Mouse (Mus musculus) lung, postnatal 4 days (tissue): Measurements from ENCODE around the gene Rab26.

Experiments
- DNase-seq, 2 experiments: peaks; one replicate each; pipeline ENCODE4 v3.0.0; 2021

The Rab26 gene

DNA sequence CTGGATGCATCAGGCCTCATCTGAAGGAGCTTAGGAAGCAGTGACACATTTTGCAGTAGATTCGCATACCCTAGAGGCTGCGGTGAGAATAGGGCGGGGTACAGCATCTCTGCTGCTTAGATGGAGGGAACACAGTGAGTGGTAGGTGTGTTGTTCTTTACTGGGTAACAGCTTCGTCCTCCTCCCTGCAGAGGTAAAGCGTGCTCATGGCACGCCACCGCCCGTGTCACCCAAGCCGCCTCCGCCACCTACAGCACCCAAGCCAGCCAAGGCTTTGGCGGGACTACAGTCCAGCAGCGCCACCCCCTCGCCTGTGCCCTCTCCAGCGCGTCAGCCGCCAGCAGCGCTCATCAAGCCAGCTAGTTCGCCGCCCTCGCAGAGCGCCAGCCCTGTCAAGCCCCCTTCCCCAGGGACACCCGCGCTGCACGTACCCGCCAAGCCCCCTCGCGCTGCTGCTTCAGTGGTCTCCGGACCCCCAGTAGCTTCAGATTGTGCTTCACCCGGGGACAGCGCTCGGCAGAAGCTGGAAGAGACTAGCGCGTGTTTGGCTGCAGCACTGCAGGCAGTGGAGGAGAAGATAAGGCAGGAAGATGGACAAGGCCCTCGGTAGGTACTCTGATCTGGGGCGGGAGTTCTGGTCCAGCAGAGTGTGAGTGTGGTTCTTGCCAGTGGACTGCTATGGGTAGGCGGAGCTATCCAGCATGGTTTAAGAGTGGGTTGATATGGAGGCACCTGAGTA lies 27.5 kb downstream of the Rab26 start:
- no peak for DNase-seq

- DNase-seq = no peak
Observed at GRCm38 (mm10) chr17:24505286-24505955, 28.6 kb downstream of the Rab26 start.

GRCm38 (mm10) chr17:24504085-24504484 lies 29.9 kb downstream of the Rab26 start:
- DNase-seq = no peak

DNA sequence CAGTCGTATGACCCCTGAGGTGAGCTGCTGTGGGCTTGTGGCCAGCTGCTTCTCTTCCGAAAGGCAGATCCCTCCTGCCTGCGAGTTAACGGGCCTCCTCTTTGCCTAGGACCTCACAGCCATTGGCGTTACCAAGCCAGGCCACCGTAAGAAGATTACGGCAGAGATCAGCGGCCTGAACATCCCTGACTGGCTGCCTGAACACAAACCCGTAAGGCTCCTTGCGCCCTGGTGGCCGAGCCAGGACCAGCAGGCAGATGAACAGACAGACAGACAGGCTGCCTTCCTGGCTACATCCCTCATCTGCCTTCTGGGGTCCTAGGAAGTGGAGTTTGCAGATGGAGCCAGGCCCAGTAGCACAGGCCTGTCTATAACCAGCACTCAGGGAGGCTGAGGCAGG lies 31.8 kb downstream of the Rab26 start:
- DNase-seq = peak in 1 of 2 experiments; percentile 34

DNA sequence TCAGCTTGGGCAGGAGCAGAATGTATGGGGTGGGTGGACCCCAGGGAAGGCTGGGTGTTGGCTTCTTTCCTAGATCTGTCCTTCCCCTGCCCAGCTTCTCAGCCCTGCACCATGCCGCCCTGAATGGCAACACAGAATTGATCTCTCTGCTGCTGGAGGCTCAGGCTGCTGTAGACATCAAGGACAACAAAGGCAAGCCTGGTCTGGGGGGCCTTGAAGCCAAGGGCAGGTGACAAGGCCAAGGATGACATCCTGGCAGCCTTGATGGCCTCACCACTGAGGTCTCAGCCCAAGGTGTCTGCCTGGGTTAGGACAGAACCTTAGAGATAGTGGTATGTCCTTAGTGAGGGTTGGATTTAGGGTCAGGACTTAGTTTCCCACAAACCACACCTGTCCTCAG lies 38.0 kb downstream of the Rab26 start:
- DNase-seq = no peak

DNA sequence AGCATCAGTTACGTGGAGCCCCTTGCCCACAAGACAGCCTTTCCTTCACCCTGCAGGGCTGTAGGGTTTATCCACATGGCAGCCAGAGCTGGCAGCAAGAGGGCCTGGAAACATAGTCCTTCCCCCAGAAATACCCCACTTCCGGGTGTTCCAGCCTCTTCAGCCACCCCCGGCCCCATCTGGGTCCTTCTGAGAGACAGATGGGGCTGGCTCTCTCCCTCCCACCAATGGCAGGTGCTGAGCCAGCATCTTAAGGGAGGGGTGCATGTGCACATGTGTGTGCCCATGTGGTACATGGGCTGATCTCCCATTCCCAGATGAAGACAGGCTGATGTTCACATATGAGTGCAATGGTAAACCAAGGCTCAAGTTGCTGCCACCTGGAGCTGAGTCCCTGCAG lies 38.6 kb downstream of the Rab26 start:
- no peak for DNase-seq

DNA sequence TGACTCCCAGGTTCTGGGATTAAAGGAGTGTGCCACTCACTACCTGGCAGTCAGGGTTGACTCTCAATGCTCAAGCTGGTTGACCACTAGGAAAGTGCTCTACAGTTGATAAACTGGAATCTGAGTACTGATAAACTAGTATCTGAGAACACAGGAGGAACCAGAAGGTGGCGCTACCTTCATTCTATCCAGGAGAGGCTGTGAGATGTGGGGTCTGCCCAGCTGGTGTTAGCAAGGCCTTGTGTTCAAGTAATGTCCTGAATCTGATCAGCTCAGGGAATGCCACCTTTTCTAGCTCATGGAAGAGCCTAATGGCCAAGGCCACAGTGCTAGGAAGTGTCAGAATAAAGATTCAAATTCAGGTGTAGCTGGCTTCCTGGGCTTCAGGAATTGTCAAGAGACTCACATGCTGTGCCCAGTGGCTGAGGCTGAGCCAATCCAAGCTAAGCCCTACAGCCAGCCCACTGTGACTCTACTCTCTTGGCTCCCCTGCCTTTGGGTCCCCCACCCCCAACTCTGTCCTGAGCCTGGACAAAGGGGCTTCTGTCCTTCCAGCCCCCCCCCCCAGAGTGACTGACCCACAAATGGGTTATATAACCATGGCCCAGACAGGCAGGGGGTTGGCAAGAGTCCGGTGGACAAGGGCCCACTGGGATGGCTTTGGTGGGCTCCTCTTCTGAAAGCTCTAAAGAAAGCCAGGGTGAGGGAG lies 39.2 kb downstream of the Rab26 start:
- peak in 1 of 2 experiments; percentile 68 for DNase-seq

DNA sequence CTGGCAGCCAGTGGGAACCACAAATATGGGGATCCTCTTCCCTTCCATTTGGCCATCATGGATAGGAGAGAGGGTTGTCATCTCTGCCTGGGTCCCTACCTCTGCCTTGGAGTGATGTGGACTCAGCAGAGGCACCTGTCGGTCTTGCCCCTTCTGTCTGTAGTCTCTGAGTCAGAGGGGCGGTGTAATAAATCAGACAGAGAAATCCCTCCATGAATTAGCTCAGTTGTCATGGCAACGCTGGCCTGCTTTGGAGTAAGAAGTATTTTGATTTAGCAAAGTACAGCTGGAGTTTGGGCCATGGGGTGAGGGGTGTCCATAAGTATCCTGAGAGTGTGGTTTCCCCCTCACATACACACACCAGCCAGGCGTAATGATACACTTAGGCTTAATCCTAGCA lies 43.6 kb downstream of the Rab26 start:
- no peak for DNase-seq

- peak in 1 of 2 experiments; percentile 17 for DNase-seq
Observed at GRCm38 (mm10) chr17:24489265-24490030, 44.6 kb downstream of the Rab26 start.

GRCm38 (mm10) chr17:24488662-24489264 lies 45.2 kb downstream of the Rab26 start:
- DNase-seq = peak in 1 of 2 experiments; percentile 31

DNA sequence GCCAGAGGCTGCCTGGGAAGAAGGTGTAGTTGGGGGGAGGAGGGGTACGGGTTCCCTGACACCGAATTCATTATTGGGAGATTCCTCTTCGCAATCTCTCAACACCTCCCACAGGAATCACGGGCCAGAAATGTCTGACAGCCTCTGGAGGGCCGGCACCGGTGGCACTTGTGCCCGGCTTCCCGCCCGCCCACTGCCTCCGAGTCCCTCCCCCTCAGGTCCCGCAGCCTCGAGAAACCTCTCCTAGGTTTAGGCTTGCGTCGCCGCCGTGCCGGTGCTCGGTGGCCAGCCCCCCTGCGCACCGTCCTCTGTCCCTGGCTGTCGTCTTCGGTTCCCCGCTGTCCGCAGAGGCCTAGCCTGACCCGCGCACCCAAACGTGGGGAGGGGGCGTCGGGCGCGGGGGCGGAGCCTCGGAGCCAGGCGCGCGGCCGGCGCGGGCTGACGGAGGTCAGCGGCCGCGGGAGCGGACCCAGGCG lies 45.8 kb downstream of the Rab26 start, which contains the start of gene Caskin1:
Gene Caskin1, plus strand, starts transcription at position 416 of the 476 bp plus-strand sequence.
- DNase-seq = peak; percentile 34 to 43

DNA sequence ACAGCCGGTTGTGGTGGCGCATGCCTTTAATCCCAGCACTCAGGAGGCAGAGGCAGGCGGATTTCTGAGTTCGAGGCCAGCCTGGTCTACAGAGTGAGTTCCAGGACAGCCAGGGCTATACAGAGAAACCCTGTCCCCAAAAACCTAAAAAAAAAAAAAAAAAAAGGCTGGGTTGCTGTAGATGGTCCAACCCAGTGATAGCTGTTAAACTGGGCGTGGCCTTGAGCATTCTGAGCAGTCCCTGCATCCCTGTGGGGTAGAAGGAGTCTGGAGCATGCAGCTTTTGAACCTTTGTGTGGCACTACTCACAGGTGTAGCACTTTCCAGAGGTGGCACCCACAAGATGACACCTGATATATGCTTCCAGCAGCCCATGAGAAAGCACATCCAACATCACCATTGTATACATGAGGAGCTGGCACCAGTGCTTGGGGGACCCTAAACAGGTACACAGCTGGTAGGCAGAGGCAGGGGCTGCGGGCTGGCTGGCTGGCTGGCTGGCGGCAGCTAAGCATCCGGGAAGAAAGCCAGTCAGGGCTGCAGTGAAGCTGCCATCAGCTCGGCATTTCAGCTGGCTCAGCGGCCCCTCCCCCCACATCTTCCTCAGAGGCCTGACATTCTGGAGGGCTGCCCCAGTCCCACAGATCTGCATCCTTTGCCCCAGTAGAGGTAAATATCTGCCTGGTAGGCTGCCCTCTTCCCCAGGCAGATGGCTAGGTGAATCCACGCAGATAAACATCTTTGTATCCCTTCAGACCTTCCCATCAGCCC lies 48.7 kb downstream of the Rab26 start:
- peak in 1 of 2 experiments; percentile 53 for DNase-seq

GRCm38 (mm10) chr17:24483495-24483894 lies 50.5 kb downstream of the Rab26 start:
- DNase-seq = no peak

DNA sequence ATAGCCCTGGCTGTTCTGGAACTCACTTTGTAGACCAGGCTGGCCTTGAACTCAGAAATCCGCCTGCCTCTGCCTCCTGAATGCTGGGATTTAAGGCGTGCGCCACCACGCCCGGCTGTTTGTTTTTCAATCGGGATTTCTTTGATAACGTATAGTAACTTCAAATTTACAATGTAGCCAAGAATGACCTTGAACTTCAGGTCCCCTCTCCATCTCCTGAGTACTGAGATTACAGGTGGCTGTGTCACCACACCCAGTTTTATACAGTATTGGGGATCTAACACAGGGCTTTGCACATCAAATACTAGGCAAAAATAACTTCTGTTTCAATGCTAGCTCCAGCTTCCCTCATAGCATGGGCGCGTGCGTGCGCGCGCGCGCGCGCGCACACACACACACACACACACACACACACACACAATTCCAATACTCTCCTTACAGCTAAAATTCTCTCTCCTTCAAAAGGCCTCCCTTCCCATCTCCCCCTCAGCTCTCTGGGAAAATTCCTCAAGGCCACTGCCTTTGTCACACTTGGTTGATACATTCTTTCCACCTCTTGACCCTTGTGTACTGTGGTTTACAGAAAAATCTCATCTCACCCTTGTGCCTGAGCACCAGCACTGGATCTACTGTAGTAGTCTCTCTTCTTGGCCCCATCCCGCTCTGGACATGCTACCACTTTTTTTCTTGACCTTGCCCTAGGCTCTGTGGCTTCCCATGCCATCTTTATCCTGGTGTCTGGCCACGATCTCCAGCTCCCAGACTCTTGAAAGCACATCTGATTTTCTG lies 52.8 kb downstream of the Rab26 start:
- DNase-seq = no peak

- DNase-seq = peak in 1 of 2 experiments; percentile 23
Observed at GRCm38 (mm10) chr17:24480201-24480826, 53.7 kb downstream of the Rab26 start.

DNA sequence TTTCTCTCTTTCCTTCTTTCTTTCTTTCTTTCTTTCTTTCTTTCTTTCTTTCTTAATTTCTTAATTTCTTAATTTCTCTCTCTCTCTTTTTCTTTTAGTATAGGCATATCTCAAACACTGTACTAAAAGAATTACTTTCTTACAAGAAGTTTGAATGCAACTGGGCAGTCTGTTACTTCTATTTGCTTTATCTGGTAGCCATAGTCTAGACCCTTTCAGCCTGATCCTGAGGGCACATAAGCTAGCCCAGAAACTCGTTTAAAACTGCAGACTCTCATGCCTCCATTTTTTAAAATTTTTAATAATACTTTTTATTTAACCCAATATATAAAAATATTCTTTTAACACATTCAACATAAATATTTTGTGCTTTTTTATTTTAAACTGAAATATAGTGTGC lies 54.6 kb downstream of the Rab26 start:
- no peak for DNase-seq

DNA sequence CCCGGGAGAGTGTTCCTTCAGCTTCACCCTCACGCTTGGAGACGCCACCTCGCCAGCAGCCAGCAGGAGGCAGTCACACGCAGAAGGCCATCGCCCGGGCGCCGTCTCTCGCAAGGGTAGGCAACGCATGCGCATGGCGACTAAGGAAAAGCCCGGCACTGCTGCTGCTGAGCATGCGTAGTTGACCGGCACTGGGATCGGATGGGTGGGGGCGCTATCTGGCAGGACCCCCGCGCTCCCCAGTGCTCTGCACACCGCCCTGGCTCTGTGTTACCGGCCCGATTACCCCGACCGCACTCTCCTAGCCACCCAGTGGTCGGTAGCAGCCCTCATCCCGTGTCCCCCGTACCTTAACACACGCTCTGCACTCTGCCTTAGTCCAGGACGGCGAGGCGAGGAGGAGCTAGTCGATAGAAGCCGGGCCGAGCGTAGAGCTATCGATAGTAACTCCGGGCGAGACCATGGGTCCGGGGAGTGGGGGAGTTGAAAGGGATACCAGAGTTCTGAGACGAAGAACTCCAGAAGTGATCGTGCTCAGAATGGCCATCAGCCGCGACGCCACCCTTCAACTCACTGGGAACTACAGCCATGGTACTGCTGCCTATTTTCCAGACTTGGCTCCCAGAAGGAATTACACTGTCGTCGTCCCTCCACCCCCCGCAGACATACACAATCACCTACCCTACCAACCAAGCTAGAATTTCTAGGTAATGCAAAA lies 55.2 kb downstream of the Rab26 start, which contains the start of gene Mlst8:
Gene Mlst8, minus strand, starts transcription at position 416 of the 718 bp plus-strand sequence.
- DNase-seq = peak; percentile 96 to 99

GRCm38 (mm10) chr17:24477985-24478600 lies 55.9 kb downstream of the Rab26 start:
- no peak for DNase-seq
